Mouse (Mus musculus) myocyte (in vitro differentiated cells): ENCODE results near the gene Tmsb15b1. TPM values are rescaled to one million over a fixed set of nuclear protein-coding genes. Genes with fewer than 3 reads are reported as not detected.

Source experiments
- H3K27me3 ChIP-seq: one replicate; pipeline ENCODE4 v1.6.1; 2011; ENCODE audit not compliant: control insufficient read depth, insufficient read depth, insufficient read length
- H3K36me3 ChIP-seq: one replicate; pipeline ENCODE4 v1.6.1; 2011; ENCODE audit not compliant: control insufficient read depth, insufficient read depth
- H3K4me2 ChIP-seq: one replicate; pipeline ENCODE4 v1.6.1; 2011; ENCODE audit warnings: low read depth, control low read depth
- H3K4me3 ChIP-seq: one replicate; pipeline ENCODE4 v1.5.1; 2011; ENCODE audit warnings: mild to moderate bottlenecking, control low read depth, moderate library complexity
- H3K79me2 ChIP-seq: one replicate; pipeline ENCODE4 v1.6.1; 2011; ENCODE audit not compliant: control insufficient read depth, insufficient read depth
- H3ac ChIP-seq: one replicate; pipeline ENCODE4 v1.6.1; 2011; ENCODE audit not compliant: control insufficient read depth, insufficient read length
- CEBPB ChIP-seq: IDR thresholded peaks from 2 replicates; pipeline ENCODE4 v1.6.1; 2011; ENCODE audit warnings: mild to moderate bottlenecking, moderate library complexity; ENCODE audit not compliant: poor library complexity, insufficient read depth, severe bottlenecking
- E2F4 ChIP-seq: IDR thresholded peaks from one replicate; pipeline ENCODE4 v1.6.1; 2011; ENCODE audit warnings: mild to moderate bottlenecking, control low read depth, moderate library complexity; ENCODE audit not compliant: insufficient read depth
- MAX ChIP-seq: IDR thresholded peaks from one replicate; pipeline ENCODE4 v1.6.1; 2011; ENCODE audit warnings: low read depth, mild to moderate bottlenecking, control low read depth
- MYOD1 ChIP-seq, 3 experiments: IDR thresholded peaks; one replicate each; pipeline ENCODE4 v1.6.1; 2011; ENCODE audit warnings: control low read depth in 2 of 3, low read depth in 2 of 3, mild to moderate bottlenecking in 2 of 3, moderate library complexity in 1 of 3; ENCODE audit not compliant: insufficient read length in 2 of 3, control insufficient read depth in 1 of 3
- MYOG ChIP-seq, 3 experiments: IDR thresholded peaks; one replicate each; pipeline ENCODE4 v1.6.1; 2011; ENCODE audit warnings: control low read depth in 2 of 3, low read depth in 2 of 3, mild to moderate bottlenecking in 2 of 3; ENCODE audit not compliant: insufficient read length in 2 of 3, control insufficient read depth in 1 of 3, insufficient read depth in 1 of 3
- POLR2A ChIP-seq: IDR thresholded peaks from one replicate; pipeline ENCODE4 v1.6.1; 2011; ENCODE audit warnings: low read depth, mild to moderate bottlenecking, control low read depth, moderate library complexity; ENCODE audit not compliant: insufficient read length
- POLR2AphosphoS2 ChIP-seq: IDR thresholded peaks from one replicate; pipeline ENCODE4 v1.6.1; 2011; ENCODE audit warnings: low read depth, control low read depth; ENCODE audit not compliant: insufficient read length
- REST ChIP-seq: IDR thresholded peaks from one replicate; pipeline ENCODE4 v1.6.1; 2011; ENCODE audit warnings: mild to moderate bottlenecking, control low read depth, moderate library complexity; ENCODE audit not compliant: insufficient read depth, insufficient read length
- SRF ChIP-seq: IDR thresholded peaks from one replicate; pipeline ENCODE4 v1.6.1; 2011; ENCODE audit warnings: low read depth; ENCODE audit not compliant: control insufficient read depth, insufficient read length
- TCF12 ChIP-seq: IDR thresholded peaks from one replicate; pipeline ENCODE4 v1.6.1; 2011; ENCODE audit warnings: mild to moderate bottlenecking, control low read depth; ENCODE audit not compliant: poor library complexity, insufficient read depth, severe bottlenecking
- TCF3 ChIP-seq: IDR thresholded peaks from one replicate; pipeline ENCODE4 v1.6.1; 2011; ENCODE audit warnings: low read depth, control low read depth; ENCODE audit not compliant: insufficient read length
- USF1 ChIP-seq: IDR thresholded peaks from one replicate; pipeline ENCODE4 v1.6.1; 2011; ENCODE audit warnings: low read depth, mild to moderate bottlenecking, control low read depth, moderate library complexity
- polyA plus RNA-seq: library from polyadenylated mRNA; unstranded; fragments of >200 nt; fragmentation: generic; extraction: Trizol; gene quantifications from one replicate; pipeline ENCODE4 v1.2.1, GENCODE M21; 2012; ENCODE audit warnings: missing spikeins

Gene Tmsb15b1
- polyA plus RNA-seq, 1 experiment, result not detected

DNA sequence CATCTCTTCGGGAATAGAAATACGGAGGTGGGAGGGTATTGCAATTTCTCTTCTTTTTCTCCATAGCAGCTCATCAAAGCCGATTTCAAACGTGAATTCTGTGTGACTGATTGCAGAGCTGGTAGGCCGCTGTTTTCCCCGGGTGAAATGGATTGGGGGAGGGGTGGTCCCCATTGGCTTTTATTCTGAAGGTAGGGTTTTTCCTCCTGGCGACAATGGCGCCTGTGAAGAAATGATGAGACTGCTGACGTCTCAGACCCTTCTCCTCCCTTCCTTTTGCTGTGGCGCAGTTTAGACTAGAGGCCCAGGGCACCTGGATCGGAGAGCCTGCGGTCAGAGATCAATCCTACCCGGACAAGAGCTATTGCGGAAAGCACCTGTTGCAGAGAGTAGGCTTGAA lies 17.0 kb upstream of the Tmsb15b1 start:
- no peaks in the 10 kb centered on the region for H3K27me3 ChIP-seq
- H3K4me3 ChIP-seq, result no peak overlapping the region
- TF ChIP-seq MYOD1 (IDR thresholded peaks at IDR 0.05; ENCODE audit: control insufficient read depth in 1 of 3, insufficient read length in 2 of 3, low read depth in 2 of 3) (no peak), POLR2AphosphoS2 (no peak), E2F4 (no peak), MAX (no peak), TCF3 (no peak), SRF (no peak), CEBPB (no peak), REST (no peak), POLR2A (no peak), MYOG (IDR thresholded peaks at IDR 0.05; ENCODE audit: control insufficient read depth in 1 of 3, insufficient read depth in 1 of 3, insufficient read length in 2 of 3, low read depth in 2 of 3) (no peak), USF1 (no peak), TCF12 (no peak)
- no peaks in the 10 kb centered on the region for H3K36me3 ChIP-seq
- no peaks in the 10 kb centered on the region for H3K79me2 ChIP-seq
- H3K4me2 ChIP-seq, result no peak overlapping the region
- H3ac ChIP-seq, result no peak overlapping the region

DNA sequence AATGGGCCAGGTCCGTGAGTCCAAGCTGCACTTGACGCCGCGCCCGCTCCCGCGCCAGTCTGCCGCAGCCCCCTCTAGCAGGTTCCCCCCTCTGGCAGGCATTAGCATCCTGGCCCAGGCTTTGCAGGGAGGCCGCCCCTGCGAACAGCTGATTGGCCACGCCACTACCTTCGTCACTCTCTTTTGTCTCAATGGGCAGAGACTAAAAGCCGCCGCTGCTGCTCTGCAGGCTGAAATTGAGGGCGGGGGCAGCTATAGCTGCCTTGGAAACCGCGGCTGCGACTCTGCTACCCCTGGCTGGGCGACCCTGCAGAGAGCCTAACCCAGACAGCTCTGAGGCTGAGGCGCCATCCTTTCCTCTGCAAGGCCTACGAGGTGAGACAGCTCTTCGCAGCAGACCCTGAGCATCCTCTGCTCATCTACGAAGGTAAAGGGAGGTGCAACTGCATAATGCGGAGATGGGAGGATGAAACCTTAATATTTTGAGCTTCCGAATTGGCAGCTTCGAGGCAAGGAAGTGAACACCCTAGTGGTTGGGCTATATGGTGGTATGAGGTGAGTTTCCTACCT lies 16.4 kb upstream of the Tmsb15b1 start, which contains the start of gene Zcchc18:
Gene Zcchc18 (plus strand): TSS at position 178 of the 570 bp plus-strand sequence.
- Histone ChIP-seq H3K27me3 (no peaks in the 10 kb centered on the region), H3K4me3 (no peak within 1 kb of the TSS), H3K79me2 (no peaks in the 10 kb centered on the region), H3ac (no peak within 1 kb of the TSS), H3K36me3 (no peaks in the 10 kb centered on the region), H3K4me2 (no peak within 1 kb of the TSS)
- TF ChIP-seq E2F4, result no peak
- TF ChIP-seq TCF3, result no peak
- TF ChIP-seq CEBPB, result no peak
- TF ChIP-seq TCF12, result no peak
- no peak for TF ChIP-seq SRF
- no peak for TF ChIP-seq MYOG (IDR thresholded peaks at IDR 0.05; ENCODE audit: control insufficient read depth in 1 of 3, insufficient read depth in 1 of 3, insufficient read length in 2 of 3, low read depth in 2 of 3)
- TF ChIP-seq REST, result no peak
- TF ChIP-seq POLR2AphosphoS2, result no peak
- no peak for TF ChIP-seq POLR2A
- TF ChIP-seq MYOD1 (IDR thresholded peaks at IDR 0.05; ENCODE audit: control insufficient read depth in 1 of 3, insufficient read length in 2 of 3, low read depth in 2 of 3), result no peak
- no peak for TF ChIP-seq MAX
- TF ChIP-seq USF1, result no peak

DNA sequence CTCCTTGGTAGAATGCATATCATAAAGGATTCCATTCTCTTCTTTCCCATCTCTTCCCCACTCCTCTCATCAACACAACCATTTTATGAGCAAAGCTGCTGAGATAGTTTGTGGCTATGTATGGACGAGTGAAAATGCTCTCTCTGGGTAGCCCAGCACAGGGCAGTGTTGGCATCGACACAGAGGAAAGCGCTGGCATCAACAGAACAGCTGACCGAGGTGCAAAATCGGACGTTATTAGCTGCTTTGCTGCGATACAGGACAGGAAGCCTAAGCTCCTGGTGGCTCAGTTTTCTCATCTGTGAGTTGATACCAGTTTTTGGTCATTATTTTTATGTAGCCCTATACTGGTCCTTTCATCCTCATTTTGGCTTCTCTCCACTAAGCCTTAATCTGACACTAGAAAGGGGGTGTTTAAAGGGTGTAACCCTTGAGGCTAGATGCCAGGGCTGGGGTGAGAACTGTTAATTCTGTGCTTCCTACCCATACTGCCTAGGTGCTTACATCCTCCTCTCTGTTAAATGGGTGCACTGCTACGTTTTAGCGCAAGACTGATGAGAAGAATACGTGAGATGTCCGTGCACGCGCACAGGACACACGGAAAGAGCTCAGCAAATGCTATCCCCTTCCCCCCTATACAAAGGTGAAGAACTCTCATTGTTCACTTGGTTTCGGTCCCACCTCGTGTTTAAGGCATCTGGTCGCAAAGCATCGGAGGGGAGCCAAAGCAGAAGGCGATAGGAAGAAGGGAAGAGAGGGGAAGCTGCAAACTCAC lies 15.7 kb upstream of the Tmsb15b1 start:
- Histone ChIP-seq H3K79me2 (no peaks in the 10 kb centered on the region), H3K4me3 (no peak overlapping the region), H3K36me3 (no peaks in the 10 kb centered on the region), H3K4me2 (no peak overlapping the region), H3ac (no peak overlapping the region), H3K27me3 (no peaks in the 10 kb centered on the region)
- TF ChIP-seq E2F4 (no peak), REST (no peak), POLR2A (no peak)

DNA sequence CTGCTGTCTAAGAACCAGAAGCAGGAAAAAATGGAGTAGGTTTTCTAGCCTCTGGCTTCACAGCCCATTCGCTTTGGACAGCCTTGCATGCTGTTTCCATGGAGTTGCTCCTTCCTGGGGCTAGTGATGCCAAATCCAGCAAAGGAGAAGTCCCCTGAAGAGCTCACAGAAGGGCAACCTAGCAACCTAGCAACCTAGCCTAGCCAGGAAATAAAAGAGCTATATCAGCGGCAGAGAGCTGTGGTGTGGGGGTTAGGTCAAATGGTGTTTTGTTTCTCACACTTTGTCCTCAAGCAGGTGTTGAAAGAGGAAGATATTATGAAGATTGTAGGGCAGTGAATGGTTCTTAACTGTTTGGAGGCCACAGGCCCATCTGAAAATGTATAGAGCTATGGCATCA lies 14.6 kb upstream of the Tmsb15b1 start:
- Histone ChIP-seq H3K27me3 (no peaks in the 10 kb centered on the region), H3ac (no peak overlapping the region), H3K36me3 (no peaks in the 10 kb centered on the region), H3K4me3 (no peak overlapping the region), H3K4me2 (no peak overlapping the region), H3K79me2 (no peaks in the 10 kb centered on the region)
- TF ChIP-seq MAX (no peak), SRF (no peak), POLR2A (no peak), REST (no peak), USF1 (no peak), CEBPB (no peak), POLR2AphosphoS2 (no peak), E2F4 (no peak), TCF12 (no peak), MYOD1 (IDR thresholded peaks at IDR 0.05; ENCODE audit: control insufficient read depth in 1 of 3, insufficient read length in 2 of 3, low read depth in 2 of 3) (no peak), MYOG (IDR thresholded peaks at IDR 0.05; ENCODE audit: control insufficient read depth in 1 of 3, insufficient read depth in 1 of 3, insufficient read length in 2 of 3, low read depth in 2 of 3) (no peak), TCF3 (no peak)

DNA sequence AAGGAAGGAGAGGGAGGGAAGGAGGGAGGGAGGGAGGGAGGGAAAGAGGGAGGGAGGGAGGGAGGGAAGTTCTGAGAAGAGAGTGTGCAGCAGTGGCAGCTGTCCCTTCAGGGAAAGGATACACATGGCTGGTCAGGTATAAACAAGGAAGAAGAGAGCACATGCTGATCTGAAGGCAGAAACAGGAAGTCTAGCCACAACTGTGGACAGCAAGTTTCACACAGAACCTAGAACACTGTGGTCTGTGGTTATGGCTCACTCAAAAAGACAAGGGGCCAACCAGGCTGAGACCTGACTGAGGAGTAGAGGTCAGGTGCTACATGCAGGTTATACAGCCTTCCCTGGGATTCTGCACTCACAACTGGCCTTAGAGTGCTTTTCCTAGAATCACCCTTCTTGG lies 9.4 kb upstream of the Tmsb15b1 start:
- Histone ChIP-seq H3K36me3 (no peaks in the 10 kb centered on the region), H3K27me3 (no peaks in the 10 kb centered on the region), H3ac (no peak overlapping the region), H3K4me2 (no peak overlapping the region), H3K79me2 (no peaks in the 10 kb centered on the region), H3K4me3 (no peak overlapping the region)
- TF ChIP-seq SRF, result no peak
